Mouse (Mus musculus) hindbrain, postnatal 0 days (tissue): ENCODE results near the gene Kif2a. TPM values are rescaled to one million over a fixed set of nuclear protein-coding genes. Genes with fewer than 3 reads are reported as not detected.

ENCODE experiments used
- ATAC-seq: fragments of 200-750 bp; cut with Nextera tagmentation; 2 replicates; pipeline ENCODE4 v1.8.0; 2017; ENCODE audit warnings: mild to moderate bottlenecking, moderate TSS enrichment, moderate library complexity
- DNase-seq: peaks from one replicate; pipeline ENCODE4 v3.0.0-alpha.2; 2015; ENCODE audit warnings: low spot score
- H3K27ac ChIP-seq: fragments of 300-500 bp; sonication (generic); 2 replicates; pipeline ENCODE4 v1.5.1; 2014; ENCODE audit warnings: mild to moderate bottlenecking
- H3K27me3 ChIP-seq: fragments of 300-500 bp; sonication (generic); 2 replicates; pipeline ENCODE4 v1.6.1; 2014; ENCODE audit warnings: low read length, mixed read lengths; ENCODE audit not compliant: insufficient read depth
- H3K36me3 ChIP-seq: fragments of 300-500 bp; sonication (generic); 2 replicates; pipeline ENCODE4 v1.6.1; 2014; ENCODE audit warnings: low read length, mixed read lengths; ENCODE audit not compliant: insufficient read depth
- H3K4me1 ChIP-seq: fragments of 300-500 bp; sonication (generic); 2 replicates; pipeline ENCODE4 v1.6.1; 2014; ENCODE audit warnings: antibody characterized with exemption, low read length, mixed read lengths; ENCODE audit not compliant: insufficient read depth
- H3K4me2 ChIP-seq: fragments of 300-500 bp; sonication (generic); 2 replicates; pipeline ENCODE4 v1.6.1; 2014; ENCODE audit warnings: low read depth, mild to moderate bottlenecking, low read length, moderate library complexity, mixed read lengths
- H3K4me3 ChIP-seq: fragments of 300-500 bp; sonication (generic); 2 replicates; pipeline ENCODE4 v1.5.1; 2014; ENCODE audit warnings: low read length
- H3K9ac ChIP-seq: fragments of 300-500 bp; sonication (generic); replicated peaks from 2 replicates; pipeline ENCODE4 v1.6.1; 2014; ENCODE audit warnings: mild to moderate bottlenecking, low read length, moderate library complexity, mixed read lengths
- H3K9me3 ChIP-seq: fragments of 300-500 bp; sonication (generic); 2 replicates; pipeline ENCODE4 v1.6.1; 2016; ENCODE audit warnings: low read length, mixed read lengths
- CTCF ChIP-seq: IDR thresholded peaks from 2 replicates; pipeline ENCODE4 v1.5.1; 2016; ENCODE audit warnings: antibody characterized with exemption, control low read depth, low read depth
- WGBS: fragments of 180-500 bp; shearing (Covaris S2); extraction: QIAGEN DNeasy Blood & Tissue Kit; methylation state at CpG from one replicate; pipeline ENCODE4 v1.1.7; 2014; 5-methylcytosine and 5-hydroxymethylcytosine counted together
- polyA plus RNA-seq: library from polyadenylated mRNA; unstranded; fragments of >200 nt; fragmentation: Nextera tagmentation; extraction: Ambion mirVana; gene quantifications from 2 replicates; pipeline ENCODE4 v1.2.1, GENCODE M21; 2015
- total RNA-seq: library from RNA; depleted of rRNA; stranded (reverse); fragments of >200 nt; gene quantifications from 2 replicates; pipeline ENCODE4 v1.2.3, GENCODE M21; 2014; rRNA removed

Kif2a gene
- total and polyA plus RNA-seq, 2 experiments from 2014 or later, result 23.7 to 102 TPM

- no peak for TF ChIP-seq CTCF
- H3K27me3 ChIP-seq, result no peaks in the 10 kb centered on the region
- H3K36me3 ChIP-seq, result no peaks in the 10 kb centered on the region; the same call in 1 of the 2 replicates
- ATAC-seq (no peak), DNase-seq (no peak)
- WGBS, result 89% methylated on average over 3 of the region's 3 CpGs
- no peak overlapping the region for H3K9ac ChIP-seq
- H3K4me3 ChIP-seq, result no peak overlapping the region
- H3K9me3 ChIP-seq, result no peaks in the 10 kb centered on the region
- no peak overlapping the region for H3K4me2 ChIP-seq
- H3K4me1 ChIP-seq, result no peaks in the 10 kb centered on the region
- no peak overlapping the region for H3K27ac ChIP-seq
Measured at GRCm38 (mm10) chr13:106913125-106913736, 108.7 kb downstream of the Kif2a start.

GRCm38 (mm10) chr13:106910096-106910495 lies 111.8 kb downstream of the Kif2a start:
- no peaks in the 10 kb centered on the region for H3K4me1 ChIP-seq
- H3K27me3 ChIP-seq, result no peaks in the 10 kb centered on the region
- no peak overlapping the region for H3K9ac ChIP-seq
- H3K27ac ChIP-seq, result no peak overlapping the region
- no peak for DNase-seq
- no peak for ATAC-seq
- no peak overlapping the region for H3K4me2 ChIP-seq
- 96% methylated on average over 10 of the region's 10 CpGs for WGBS
- H3K9me3 ChIP-seq, result no peaks in the 10 kb centered on the region
- H3K4me3 ChIP-seq, result no peak overlapping the region
- TF ChIP-seq CTCF, result no peak
- peaks cover 3% of the 10 kb centered on the region; the same call in 1 of the 2 replicates for H3K36me3 ChIP-seq

Other genes starting within 250 kb of the Kif2a start
- gene Ipo11, start 85.2 kb downstream of the Kif2a start, total RNA-seq, result 46.7 and 58.0 TPM in 2 replicates
- 32.9 and 33.9 TPM in 2 replicates for gene Ipo11, start 85.2 kb downstream of the Kif2a start, polyA plus RNA-seq
- 10.6 and 14.4 TPM in 2 replicates for gene Dimt1, start 75.0 kb downstream of the Kif2a start, total RNA-seq
- gene Dimt1, start 75.0 kb downstream of the Kif2a start, polyA plus RNA-seq, result 29.9 and 31.1 TPM in 2 replicates